Mouse (Mus musculus) limb, embryonic 11.5 days (tissue): ENCODE data around the gene 1110065P20Rik. TPM values are rescaled to one million over a fixed set of nuclear protein-coding genes. Genes with fewer than 3 reads are reported as not detected.

ENCODE experiments used
- ATAC-seq: fragments of 200-750 bp; cut with Nextera tagmentation; 2 replicates; pipeline ENCODE4 v1.8.0; 2017; ENCODE audit warnings: low read depth; ENCODE audit not compliant: insufficient number of reproducible peaks, low FRiP score, low TSS enrichment
- DNase-seq: peaks from one replicate; pipeline ENCODE4 v3.0.0-alpha.2; 2015; ENCODE audit warnings: low spot score
- H3K27ac ChIP-seq: fragments of 300-500 bp; sonication (generic); replicated peaks from 2 replicates; pipeline ENCODE4 v1.5.1; 2014; ENCODE audit warnings: low read depth, mild to moderate bottlenecking, low read length
- H3K27me3 ChIP-seq: fragments of 300-500 bp; sonication (generic); 2 replicates; pipeline ENCODE4 v1.6.1; 2014; ENCODE audit warnings: mild to moderate bottlenecking, low read length, mixed read lengths; ENCODE audit not compliant: control insufficient read depth, insufficient read depth
- H3K36me3 ChIP-seq: fragments of 300-500 bp; sonication (generic); 2 replicates; pipeline ENCODE4 v1.6.1; 2014; ENCODE audit warnings: mild to moderate bottlenecking, low read length, moderate library complexity, mixed read lengths; ENCODE audit not compliant: control insufficient read depth, insufficient read depth
- H3K4me1 ChIP-seq: fragments of 300-500 bp; sonication (generic); 2 replicates; pipeline ENCODE4 v1.6.1; 2014; ENCODE audit warnings: low read length, mixed read lengths; ENCODE audit not compliant: control insufficient read depth, insufficient read depth
- H3K4me2 ChIP-seq: fragments of 300-500 bp; sonication (generic); 2 replicates; pipeline ENCODE4 v1.6.1; 2014; ENCODE audit warnings: low read depth, mild to moderate bottlenecking, moderate library complexity; ENCODE audit not compliant: severe bottlenecking
- H3K4me3 ChIP-seq: fragments of 300-500 bp; sonication (generic); 2 replicates; pipeline ENCODE4 v1.5.1; 2014; ENCODE audit warnings: low read depth, low read length
- H3K9ac ChIP-seq: fragments of 300-500 bp; sonication (generic); 2 replicates; pipeline ENCODE4 v1.6.1; 2014; ENCODE audit warnings: mild to moderate bottlenecking, low read length
- H3K9me3 ChIP-seq: fragments of 300-500 bp; sonication (generic); 2 replicates; pipeline ENCODE4 v1.6.1; 2016; ENCODE audit warnings: low read length; ENCODE audit not compliant: control insufficient read depth
- WGBS: fragments of 180-500 bp; shearing (Covaris S2); extraction: QIAGEN DNeasy Blood & Tissue Kit; methylation state at CpG from one replicate; pipeline ENCODE4 v1.1.7; 2014; 5-methylcytosine and 5-hydroxymethylcytosine counted together
- polyA plus RNA-seq: library from polyadenylated mRNA; unstranded; fragments of >200 nt; fragmentation: Nextera tagmentation; extraction: Ambion mirVana; gene quantifications from 2 replicates; pipeline ENCODE4 v1.2.1, GENCODE M21; 2014

1110065P20Rik gene
- polyA plus RNA-seq, 1 experiment from 2014 or later: 46.6 TPM

GRCm38 (mm10) chr4:124882151-124882729, 31.2 kb upstream of the 1110065P20Rik start:
- WGBS: 2% methylated on average over 35 of the region's 37 CpGs
- H3K4me1 ChIP-seq: peaks cover 7% of the 10 kb centered on the region; the same call in 1 of the 2 replicates
- H3K27ac ChIP-seq: no peak overlapping the region
- no peak overlapping the region for H3K4me2 ChIP-seq
- H3K27me3 ChIP-seq: peaks cover 70% of the 10 kb centered on the region
- ATAC-seq: no peak
- no peaks in the 10 kb centered on the region for H3K36me3 ChIP-seq
- DNase-seq: peak; percentile 84
- no peak overlapping the region for H3K9ac ChIP-seq
- peak overlapping the region; percentile 22; the same call in 1 of the 2 replicates for H3K4me3 ChIP-seq
- H3K9me3 ChIP-seq: no peaks in the 10 kb centered on the region

- WGBS: under 1% methylated on average over 32 of the region's 37 CpGs
- Histone ChIP-seq H3K27me3 (peaks cover 68% of the 10 kb centered on the region), H3K9me3 (no peaks in the 10 kb centered on the region), H3K27ac (no peak overlapping the region), H3K9ac (no peak overlapping the region), H3K4me2 (peak overlapping the region; percentile 51), H3K36me3 (no peaks in the 10 kb centered on the region), H3K4me1 (peaks cover 7% of the 10 kb centered on the region; the same call in 1 of the 2 replicates), H3K4me3 (peak overlapping the region; percentile 22)
- ATAC-seq (peak; percentile 75), DNase-seq (peak; percentile 79)
Measured at GRCm38 (mm10) chr4:124881341-124881908, 30.4 kb upstream of the 1110065P20Rik start.

- Histone ChIP-seq H3K9me3 (no peaks in the 10 kb centered on the region), H3K4me1 (peaks cover 7% of the 10 kb centered on the region; the same call in 1 of the 2 replicates), H3K36me3 (no peaks in the 10 kb centered on the region), H3K4me3 (peak within 1 kb of the TSS; percentile 22), H3K9ac (no peak within 1 kb of the TSS), H3K27me3 (peaks cover 60% of the 10 kb centered on the region), H3K27ac (no peak within 1 kb of the TSS), H3K4me2 (peak within 1 kb of the TSS; percentile 51)
- ATAC-seq (no peak), DNase-seq (no peak)
- 8% methylated on average over 11 of the region's 11 CpGs for WGBS
Measured at GRCm38 (mm10) chr4:124880599-124880998, 29.6 kb upstream of the 1110065P20Rik start, which contains the start of gene Epha10. Epha10 (plus strand) TSS chr4:124880899.

GRCm38 (mm10) chr4:124872719-124873118, 21.7 kb upstream of the 1110065P20Rik start:
- ATAC-seq (no peak), DNase-seq (no peak)
- no peak overlapping the region for H3K27ac ChIP-seq
- no peaks in the 10 kb centered on the region for H3K36me3 ChIP-seq
- 97% methylated on average over 1 of the region's 1 CpGs for WGBS
- H3K9me3 ChIP-seq: no peaks in the 10 kb centered on the region
- no peak overlapping the region for H3K4me3 ChIP-seq
- no peaks in the 10 kb centered on the region for H3K4me1 ChIP-seq
- no peak overlapping the region for H3K4me2 ChIP-seq
- H3K27me3 ChIP-seq: no peaks in the 10 kb centered on the region
- H3K9ac ChIP-seq: no peak overlapping the region

- H3K27ac ChIP-seq: no peak within 1 kb of the TSS
- peak within 1 kb of the TSS; percentile 82 for H3K4me2 ChIP-seq
- peak within 1 kb of the TSS; percentile 42 for H3K4me3 ChIP-seq
- ATAC-seq: 0 out of 2 replicates have a peak, but pooled peaks have one; percentile 28
- H3K27me3 ChIP-seq: peaks cover 31% of the 10 kb centered on the region
- H3K36me3 ChIP-seq: no peaks in the 10 kb centered on the region
- H3K9ac ChIP-seq: peak within 1 kb of the TSS; percentile 40; the same call in 1 of the 2 replicates
- DNase-seq: peak; percentile 27
- peaks cover 7% of the 10 kb centered on the region for H3K4me1 ChIP-seq
- WGBS: 4% methylated on average over 44 of the region's 77 CpGs
- H3K9me3 ChIP-seq: no peaks in the 10 kb centered on the region
Measured at GRCm38 (mm10) chr4:124861283-124862188, 10.5 kb upstream of the 1110065P20Rik start, which contains the start of gene Maneal. Maneal (minus strand) TSS chr4:124862171.

GRCm38 (mm10) chr4:124860446-124860845, 9.4 kb upstream of the 1110065P20Rik start:
- 13% methylated on average over 7 of the region's 7 CpGs for WGBS
- no peak overlapping the region for H3K4me2 ChIP-seq
- no peaks in the 10 kb centered on the region for H3K9me3 ChIP-seq
- H3K4me1 ChIP-seq: peaks cover 7% of the 10 kb centered on the region
- no peak overlapping the region for H3K27ac ChIP-seq
- H3K27me3 ChIP-seq: peaks cover 31% of the 10 kb centered on the region
- no peak overlapping the region for H3K9ac ChIP-seq
- H3K4me3 ChIP-seq: no peak overlapping the region
- no peaks in the 10 kb centered on the region for H3K36me3 ChIP-seq
- peak; percentile 93 for DNase-seq
- no peak for ATAC-seq

- WGBS: 76% methylated on average over 5 of the region's 5 CpGs
Measured at GRCm38 (mm10) chr4:124858370-124858769, 7.4 kb upstream of the 1110065P20Rik start.

GRCm38 (mm10) chr4:124856294-124856693, 5.3 kb upstream of the 1110065P20Rik start:
- H3K27ac ChIP-seq: no peak overlapping the region
- no peak overlapping the region for H3K4me3 ChIP-seq
- DNase-seq (no peak), ATAC-seq (no peak)
- peaks cover 8% of the 10 kb centered on the region for H3K4me1 ChIP-seq
- H3K9ac ChIP-seq: no peak overlapping the region
- H3K9me3 ChIP-seq: no peaks in the 10 kb centered on the region
- peaks cover 8% of the 10 kb centered on the region for H3K27me3 ChIP-seq
- H3K4me2 ChIP-seq: no peak overlapping the region
- no peaks in the 10 kb centered on the region for H3K36me3 ChIP-seq
- 93% methylated on average over 8 of the region's 8 CpGs for WGBS

More at GRCm38 (mm10) chr4:124858370-124858769, 7.4 kb upstream of the 1110065P20Rik start:
- Histone ChIP-seq H3K9me3 (no peaks in the 10 kb centered on the region), H3K4me3 (no peak overlapping the region), H3K4me2 (no peak overlapping the region), H3K27me3 (peaks cover 27% of the 10 kb centered on the region), H3K9ac (no peak overlapping the region), H3K36me3 (no peaks in the 10 kb centered on the region), H3K4me1 (peaks cover 7% of the 10 kb centered on the region), H3K27ac (no peak overlapping the region)
- ATAC-seq: no peak
- DNase-seq: no peak
